Mouse (Mus musculus) lung, postnatal 0 days (tissue): ENCODE measurements at regions not wholly inside any gene's neighbourhood (a gene's known extent, or its start where the extent isn't known, plus 50 kb on each side); places are given as distances from the start of the nearest gene placed in this dataset.
A peak's percentile ranks its signal among the peaks of the same experiment; 100 is the strongest.

Experiments used
- ATAC-seq: fragments of 200-750 bp; cut with Nextera tagmentation; 2 replicates; pipeline ENCODE4 v1.8.0; 2017; ENCODE audit warnings: moderate library complexity
- DNase-seq: peaks from one replicate; pipeline ENCODE4 v3.0.0-alpha.2; 2016; ENCODE audit warnings: low spot score
- H3K27ac ChIP-seq: fragments of 300-500 bp; sonication (generic); 2 replicates; pipeline ENCODE4 v1.5.1; 2014; ENCODE audit warnings: antibody characterized with exemption, mild to moderate bottlenecking, low read length, mixed read lengths
- H3K27me3 ChIP-seq: fragments of 300-500 bp; sonication (generic); replicated peaks from 2 replicates; pipeline ENCODE4 v1.6.1; 2014; ENCODE audit warnings: low read length, mixed read lengths; ENCODE audit not compliant: insufficient read depth
- H3K36me3 ChIP-seq: fragments of 300-500 bp; sonication (generic); 2 replicates; pipeline ENCODE4 v1.6.1; 2014; ENCODE audit warnings: low read length, mixed read lengths; ENCODE audit not compliant: insufficient read depth
- H3K4me1 ChIP-seq: fragments of 300-500 bp; sonication (generic); 2 replicates; pipeline ENCODE4 v1.6.1; 2014; ENCODE audit warnings: antibody characterized with exemption, low read depth, low read length, mixed read lengths; ENCODE audit not compliant: insufficient read depth
- H3K4me2 ChIP-seq: fragments of 300-500 bp; sonication (generic); replicated peaks from 2 replicates; pipeline ENCODE4 v1.6.1; 2014; ENCODE audit warnings: low read depth, mild to moderate bottlenecking, low read length, moderate library complexity, mixed read lengths
- H3K4me3 ChIP-seq: fragments of 300-500 bp; sonication (generic); 2 replicates; pipeline ENCODE4 v1.5.1; 2014; ENCODE audit warnings: low read depth, low read length
- H3K9ac ChIP-seq: fragments of 300-500 bp; sonication (generic); replicated peaks from 2 replicates; pipeline ENCODE4 v1.6.1; 2014; ENCODE audit warnings: low read depth, mild to moderate bottlenecking
- H3K9me3 ChIP-seq: fragments of 300-500 bp; sonication (generic); 2 replicates; pipeline ENCODE4 v1.6.1; 2016; ENCODE audit warnings: low read length, mixed read lengths
- CTCF ChIP-seq: IDR thresholded peaks from 2 replicates; pipeline ENCODE4 v1.5.1; 2016; ENCODE audit warnings: antibody characterized with exemption, mild to moderate bottlenecking
- EP300 ChIP-seq: IDR thresholded peaks from 2 replicates; pipeline ENCODE4 v1.6.1; 2016; ENCODE audit warnings: antibody characterized with exemption, mild to moderate bottlenecking, control low read depth
- WGBS: fragments of 180-500 bp; shearing (Covaris S2); extraction: QIAGEN DNeasy Blood & Tissue Kit; methylation state at CpG from one replicate; pipeline ENCODE4 v1.1.7; 2014; 5-methylcytosine and 5-hydroxymethylcytosine counted together

GRCm38 (mm10) chr9:122614579-122615252 lies 132.4 kb upstream of the Topaz1 start:
- Histone ChIP-seq H3K4me3 (no peak overlapping the region), H3K9ac (no peak overlapping the region), H3K27ac (no peak overlapping the region), H3K9me3 (no peaks in the 10 kb centered on the region), H3K27me3 (no peaks in the 10 kb centered on the region), H3K4me2 (no peak overlapping the region), H3K36me3 (no peaks in the 10 kb centered on the region), H3K4me1 (no peaks in the 10 kb centered on the region)
- no peak for TF ChIP-seq EP300
- no peak for TF ChIP-seq CTCF
- WGBS = 23% methylated on average over 5 of the region's 5 CpGs
- DNase-seq (no peak), ATAC-seq (no peak)

- 16% methylated on average over 4 of the region's 4 CpGs for WGBS
Observed at GRCm38 (mm10) chr9:122615351-122615750, 131.8 kb upstream of the Topaz1 start.

GRCm38 (mm10) chr9:122617793-122618192 lies 129.4 kb upstream of the Topaz1 start:
- DNase-seq (peak; percentile 79), ATAC-seq (peak; percentile 89)
- TF ChIP-seq EP300 = peak; percentile 63
- TF ChIP-seq CTCF = no peak
- H3K9me3 ChIP-seq = no peaks in the 10 kb centered on the region
- H3K4me2 ChIP-seq = no peak overlapping the region
- no peak overlapping the region for H3K9ac ChIP-seq
- no peaks in the 10 kb centered on the region for H3K36me3 ChIP-seq
- no peaks in the 10 kb centered on the region for H3K4me1 ChIP-seq
- no peaks in the 10 kb centered on the region for H3K27me3 ChIP-seq
- no peak overlapping the region for H3K27ac ChIP-seq
- H3K4me3 ChIP-seq = no peak overlapping the region
- 22% methylated on average over 3 of the region's 3 CpGs for WGBS

More at GRCm38 (mm10) chr9:122615351-122615750, 131.8 kb upstream of the Topaz1 start:
- Histone ChIP-seq H3K27ac (no peak overlapping the region), H3K4me1 (no peaks in the 10 kb centered on the region), H3K9me3 (no peaks in the 10 kb centered on the region), H3K27me3 (no peaks in the 10 kb centered on the region), H3K4me3 (no peak overlapping the region), H3K9ac (no peak overlapping the region), H3K36me3 (no peaks in the 10 kb centered on the region), H3K4me2 (no peak overlapping the region)
- TF ChIP-seq EP300 (no peak), CTCF (peak; percentile 85)
- ATAC-seq = peak; percentile 27; the same call in 1 of the 2 replicates
- peak; percentile 64 for DNase-seq

GRCm38 (mm10) chr9:122625081-122625480 lies 122.1 kb upstream of the Topaz1 start:
- WGBS = 85% methylated on average over 1 of the region's 1 CpGs
- Histone ChIP-seq H3K27me3 (no peaks in the 10 kb centered on the region), H3K27ac (no peak overlapping the region), H3K9me3 (no peaks in the 10 kb centered on the region), H3K9ac (no peak overlapping the region), H3K4me3 (no peak overlapping the region), H3K4me1 (no peaks in the 10 kb centered on the region), H3K4me2 (no peak overlapping the region), H3K36me3 (no peaks in the 10 kb centered on the region)
- ATAC-seq = no peak
- TF ChIP-seq EP300 (no peak), CTCF (peak; percentile 26; the same call in 1 of the 2 replicates)
- DNase-seq = no peak

GRCm38 (mm10) chr9:122626346-122626745 lies 120.8 kb upstream of the Topaz1 start:
- no peaks in the 10 kb centered on the region for H3K36me3 ChIP-seq
- H3K27me3 ChIP-seq = no peaks in the 10 kb centered on the region
- no peak overlapping the region for H3K27ac ChIP-seq
- no peak overlapping the region for H3K4me2 ChIP-seq
- 62% methylated on average over 6 of the region's 6 CpGs for WGBS
- no peak overlapping the region for H3K9ac ChIP-seq
- H3K4me1 ChIP-seq = no peaks in the 10 kb centered on the region
- H3K4me3 ChIP-seq = no peak overlapping the region
- DNase-seq (no peak), ATAC-seq (no peak)
- no peaks in the 10 kb centered on the region for H3K9me3 ChIP-seq
- no peak for TF ChIP-seq EP300

GRCm38 (mm10) chr9:122629171-122629904 lies 117.8 kb upstream of the Topaz1 start:
- Histone ChIP-seq H3K27me3 (no peaks in the 10 kb centered on the region), H3K36me3 (no peaks in the 10 kb centered on the region), H3K9me3 (no peaks in the 10 kb centered on the region), H3K27ac (no peak overlapping the region), H3K4me3 (no peak overlapping the region), H3K4me2 (no peak overlapping the region), H3K4me1 (no peaks in the 10 kb centered on the region), H3K9ac (no peak overlapping the region)
- TF ChIP-seq CTCF = no peak
- TF ChIP-seq EP300 = no peak
- WGBS = 17% methylated on average over 18 of the region's 18 CpGs
- DNase-seq (no peak), ATAC-seq (no peak)
